8 mouse cellular contexts compared by ENCODE assay signal in the genomic region with DNA sequence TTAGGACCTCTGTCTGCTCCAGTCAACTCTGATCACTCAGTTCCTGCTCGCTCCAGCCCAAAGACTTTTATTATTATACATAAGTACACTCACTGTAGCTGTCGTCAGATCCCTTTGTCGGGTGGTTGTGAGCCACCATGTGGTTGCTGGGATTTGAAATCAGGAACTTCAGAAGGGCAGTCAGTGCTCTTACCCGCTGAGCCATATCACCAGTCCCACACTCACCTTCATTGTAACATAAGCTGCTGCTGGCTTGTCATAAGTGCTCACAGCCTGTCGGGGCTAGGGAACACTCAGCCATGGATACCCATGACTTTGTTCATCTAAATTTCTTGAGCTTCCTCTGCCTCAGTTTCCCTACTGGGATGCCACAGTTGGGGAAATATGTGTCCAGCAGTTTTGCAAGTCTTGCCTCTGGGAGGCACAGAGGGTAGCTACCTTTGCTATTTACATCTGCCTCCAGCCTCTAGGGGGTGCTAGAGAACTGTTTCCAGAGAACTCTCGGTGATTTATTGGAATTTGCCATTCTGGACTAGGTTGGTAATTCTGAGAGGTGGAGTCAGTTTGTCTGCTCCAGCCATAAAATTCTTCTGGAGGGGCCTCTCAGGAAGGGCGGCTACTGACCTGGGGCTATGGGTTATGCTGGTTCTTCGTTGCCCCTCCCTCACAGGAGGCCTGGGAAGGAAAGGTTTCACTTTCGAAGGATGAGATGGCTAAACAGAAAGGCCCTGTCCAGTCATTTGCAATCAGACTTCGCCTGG. TPM values are rescaled to one million over a fixed set of nuclear protein-coding genes. Genes with fewer than 3 reads are reported as not detected.
DNase-seq lines count a peak whose midpoint lies in the region; ATAC-seq lines count a peak whose summit lies in the region.

No protein-coding gene starts in this region.

- WGBS in embryonic facial prominence, embryonic 11.5 days: 36% methylated on average over 10 of the region's 10 CpGs

- H3K4me3 ChIP-seq in embryonic facial prominence, embryonic 11.5 days (ENCODE audit: low read depth, low read length): no peak overlapping the region

- H3K36me3 ChIP-seq in embryonic facial prominence, embryonic 11.5 days (replicated peaks; ENCODE audit: control insufficient read depth, insufficient read depth, low read depth, low read length): peaks cover 13% of the 10 kb centered on the region; the same call in 1 of the 2 replicates

- H3K27me3 ChIP-seq in embryonic facial prominence, embryonic 11.5 days (ENCODE audit: control insufficient read depth, insufficient read depth, low read length): peaks cover 35% of the 10 kb centered on the region

- H3K4me2 ChIP-seq in embryonic facial prominence, embryonic 11.5 days (ENCODE audit: low read depth, low read length): no peak overlapping the region

- intact Hi-C loops in heart, postnatal 25 days (cut with DNase I): loop anchor here (5.0 kb wide), 2 partner anchors 38 to 93 kb away; a partner anchor contains a TSS

- no peak for ATAC-seq in embryonic facial prominence, embryonic 11.5 days (replicated peaks; ENCODE audit: insufficient number of reproducible peaks, low FRiP score, low TSS enrichment, low read depth)

- DNase-seq in ovary, postnatal 14 days (ENCODE audit: low spot score): peak; percentile 68
- no peak for DNase-seq in ovary, postnatal 10 days (ENCODE audit: low spot score)
- DNase-seq in adrenal gland, postnatal 10 days: peak; percentile 84
- DNase-seq in embryonic facial prominence, embryonic 11.5 days (ENCODE audit: low spot score): peak; percentile 87
- peak; percentile 48 for DNase-seq in heart, postnatal 25 days (ENCODE audit: low spot score)
- DNase-seq in layer of hippocampus, adult 9-10 months (ENCODE audit: low spot score): peak; percentile 81
- peak; percentile 94 for DNase-seq in lung, postnatal 36 days
- DNase-seq in spleen, postnatal 4 days (ENCODE audit: low spot score in 2 of 2): peak; percentile 70 to 82

- no peak overlapping the region for H3K27ac ChIP-seq in embryonic facial prominence, embryonic 11.5 days (replicated peaks; ENCODE audit: low read depth, low read length)

- H3K9ac ChIP-seq in embryonic facial prominence, embryonic 11.5 days (replicated peaks; ENCODE audit: low read length): no peak overlapping the region

- no peaks in the 10 kb centered on the region for H3K9me3 ChIP-seq in embryonic facial prominence, embryonic 11.5 days (replicated peaks; ENCODE audit: control insufficient read depth, low read length)

- peaks cover 8% of the 10 kb centered on the region for H3K4me1 ChIP-seq in embryonic facial prominence, embryonic 11.5 days (ENCODE audit: control insufficient read depth, insufficient read depth, low read length)

RNA-seq across cellular contexts. Expression of a gene that starts 3.2 kb away (rescaled TPM):
- not detected for total RNA-seq in adrenal gland, postnatal 10 days (2021)
- 8.1 and 11.7 TPM in 2 replicates for polyA plus RNA-seq in embryonic facial prominence, embryonic 11.5 days (2014; fragmentation: Nextera tagmentation; extraction: Ambion mirVana)
- not detected for total RNA-seq in heart, postnatal 25 days (2021)

RNA-seq across cellular contexts. Expression of a gene that starts 8.1 kb away (rescaled TPM):
- 10 to 100 TPM; 12.6 to 14.9 TPM for total RNA-seq in adrenal gland, postnatal 10 days (2021)
- polyA plus RNA-seq in embryonic facial prominence, embryonic 11.5 days (2014; fragmentation: Nextera tagmentation; extraction: Ambion mirVana): 11.8 and 12.1 TPM in 2 replicates
- total RNA-seq in heart, postnatal 25 days (2021): 10 to 100 TPM; 26.1 to 29.5 TPM

RNA-seq across cellular contexts. Expression of a gene that starts 22.6 kb away (rescaled TPM):
- 10 to 100 TPM; 43.9 to 49.0 TPM for total RNA-seq in adrenal gland, postnatal 10 days (2021)
- 88.3 and 103 TPM in 2 replicates for polyA plus RNA-seq in embryonic facial prominence, embryonic 11.5 days (2014; fragmentation: Nextera tagmentation; extraction: Ambion mirVana)
- 10 to 100 TPM; 29.7 to 33.2 TPM for total RNA-seq in heart, postnatal 25 days (2021)

RNA-seq across cellular contexts. Expression of a gene that starts 22.7 kb away (rescaled TPM):
- 10 to 100 TPM in 1 of 2 experiments, 1 to 10 TPM in 1; 9.1 to 12.8 TPM for total RNA-seq in adrenal gland, postnatal 10 days (2021)
- polyA plus RNA-seq in embryonic facial prominence, embryonic 11.5 days (2014; fragmentation: Nextera tagmentation; extraction: Ambion mirVana): 29.5 and 37.3 TPM in 2 replicates
- 1 to 10 TPM; 1.4 to 1.5 TPM for total RNA-seq in heart, postnatal 25 days (2021)

RNA-seq across cellular contexts. Expression of a gene that starts 26.2 kb away (rescaled TPM):
- 1 to 10 TPM in 1 of 2 experiments, under 1 TPM in 1; 0.67 to 1.1 TPM for total RNA-seq in adrenal gland, postnatal 10 days (2021)
- polyA plus RNA-seq in embryonic facial prominence, embryonic 11.5 days (2014; fragmentation: Nextera tagmentation; extraction: Ambion mirVana): 0.20 and 0.22 TPM in 2 replicates
- total RNA-seq in heart, postnatal 25 days (2021): not detected
